Mouse (Mus musculus) erythroblast, adult 5-6 weeks (primary cell): ENCODE data around the gene Tnfrsf8. TPM values are rescaled to one million over a fixed set of nuclear protein-coding genes. Genes with fewer than 3 reads are reported as not detected.

Experiments
- ATAC-seq: replicated peaks from 2 replicates; pipeline ENCODE4 v1.8.0; 2016; ENCODE audit warnings: moderate number of reproducible peaks, mild to moderate bottlenecking, moderate TSS enrichment, inconsistent platforms; ENCODE audit not compliant: poor library complexity, low FRiP score, severe bottlenecking
- total RNA-seq, 2 experiments: library from RNA; stranded (forward) in 1 of 2; stranded (reverse) in 1 of 2; fragments of 150-400 nt in 1 of 2; fragments of 200-764, 138-1000 nt in 1 of 2; gene quantifications; 2 replicates each; pipeline versions ENCODE4 v1.2.3 to v1.2.4; 2015 to 2017; ENCODE audit warnings: low replicate concordance in 2 of 2

The Tnfrsf8 gene
- total RNA-seq, 2 experiments from 2014 or later = 0.26 TPM; not detected in 1

- no peak for ATAC-seq
Measured at GRCm38 (mm10) chr4:145273923-145274322, 41.0 kb downstream of the Tnfrsf8 start.

- no peak for ATAC-seq
Measured at GRCm38 (mm10) chr4:145272763-145273162, 42.2 kb downstream of the Tnfrsf8 start.

GRCm38 (mm10) chr4:145271634-145272033, 43.3 kb downstream of the Tnfrsf8 start:
- no peak for ATAC-seq

GRCm38 (mm10) chr4:145270136-145270535, 44.8 kb downstream of the Tnfrsf8 start:
- ATAC-seq = no peak

- ATAC-seq = no peak
Measured at GRCm38 (mm10) chr4:145267631-145268110, 47.3 kb downstream of the Tnfrsf8 start.

- ATAC-seq = no peak
Measured at GRCm38 (mm10) chr4:145266505-145266904, 48.5 kb downstream of the Tnfrsf8 start.

GRCm38 (mm10) chr4:145264761-145265160, 50.2 kb downstream of the Tnfrsf8 start:
- no peak for ATAC-seq

- ATAC-seq = no peak
Measured at GRCm38 (mm10) chr4:145263583-145263982, 51.4 kb downstream of the Tnfrsf8 start.

- no peak for ATAC-seq
Measured at GRCm38 (mm10) chr4:145260802-145261201, 54.2 kb downstream of the Tnfrsf8 start.

GRCm38 (mm10) chr4:145257751-145258434, 57.1 kb downstream of the Tnfrsf8 start:
- ATAC-seq = no peak

GRCm38 (mm10) chr4:145256144-145256543, 58.8 kb downstream of the Tnfrsf8 start:
- ATAC-seq = no peak

GRCm38 (mm10) chr4:145254418-145254817, 60.5 kb downstream of the Tnfrsf8 start:
- no peak for ATAC-seq

- ATAC-seq = no peak
Measured at GRCm38 (mm10) chr4:145252611-145253010, 62.4 kb downstream of the Tnfrsf8 start.

- no peak for ATAC-seq
Measured at GRCm38 (mm10) chr4:145251546-145251945, 63.4 kb downstream of the Tnfrsf8 start.

GRCm38 (mm10) chr4:145250002-145250401, 65.0 kb downstream of the Tnfrsf8 start:
- ATAC-seq = no peak

- ATAC-seq = no peak
Measured at GRCm38 (mm10) chr4:145247556-145247955, 67.4 kb downstream of the Tnfrsf8 start.

- no peak for ATAC-seq
Measured at GRCm38 (mm10) chr4:145246173-145247011, 68.6 kb downstream of the Tnfrsf8 start, which contains the start of gene Tnfrsf1b. Tnfrsf1b (minus strand) TSS chr4:145246870.

GRCm38 (mm10) chr4:145245581-145245980, 69.4 kb downstream of the Tnfrsf8 start:
- no peak for ATAC-seq

- no peak for ATAC-seq
Measured at GRCm38 (mm10) chr4:145244676-145245075, 70.3 kb downstream of the Tnfrsf8 start.

- no peak for ATAC-seq
Measured at GRCm38 (mm10) chr4:145242719-145243350, 72.1 kb downstream of the Tnfrsf8 start.
